Mouse (Mus musculus): ENCODE measurements around the gene Tmem269.
A peak's percentile ranks its signal among the peaks of the same experiment; 100 is the strongest.

DNA sequence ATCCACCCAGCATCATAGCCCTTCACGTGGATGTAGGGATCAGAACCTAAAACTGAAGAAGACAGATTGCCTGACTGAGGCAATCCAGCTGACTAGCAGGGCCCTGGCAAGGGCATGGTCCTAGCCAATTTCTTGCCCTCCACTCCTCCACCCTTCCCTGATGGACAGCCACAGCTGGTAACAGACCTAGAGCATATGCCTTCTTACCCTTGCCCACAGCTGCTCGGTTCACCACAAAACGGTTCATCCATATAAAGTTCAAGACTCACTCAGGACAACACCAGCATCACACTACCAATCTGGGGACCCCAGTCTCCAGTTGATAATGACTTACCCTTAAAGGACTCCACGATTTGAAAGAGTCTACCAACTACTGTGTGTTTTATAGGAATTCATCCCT lies 32.2 kb downstream of the Tmem269 start:
- TF ChIP-seq MYOG (IDR thresholded peaks at IDR 0.05; ENCODE audit: control insufficient read depth, extremely low read depth, insufficient read length) (no peak), CTCF (IDR thresholded peaks at IDR 0.05; ENCODE audit: control insufficient read depth, insufficient read depth, insufficient read length) (no peak), MYOD1 (IDR thresholded peaks at IDR 0.05; ENCODE audit: control insufficient read depth, insufficient read length, low read depth) (peak; percentile 94), USF1 (IDR thresholded peaks at IDR 0.05; ENCODE audit: low read depth) (no peak), FOSL1 (IDR thresholded peaks at IDR 0.05; ENCODE audit: insufficient read depth, low read length, poor library complexity, severe bottlenecking) (no peak)
